Mouse (Mus musculus) stomach, postnatal 0 days (tissue): ENCODE data around the gene Bst2. TPM values are rescaled to one million over a fixed set of nuclear protein-coding genes. Genes with fewer than 3 reads are reported as not detected.
"Not testable (repeated sequence)": the region's sequence is repeated elsewhere in the genome, so short reads cannot be mapped to it uniquely, and the experiment has no call there.

ENCODE experiments used
- ATAC-seq: fragments of 200-750 bp; cut with Nextera tagmentation; 2 replicates; pipeline ENCODE4 v1.8.0; 2017; ENCODE audit not compliant: low FRiP score, low TSS enrichment
- DNase-seq: peaks from one replicate; pipeline ENCODE4 v3.0.0-alpha.2; 2016; ENCODE audit warnings: low spot score
- H3K27ac ChIP-seq: fragments of 300-500 bp; sonication (generic); replicated peaks from 2 replicates; pipeline ENCODE4 v1.5.1; 2014; ENCODE audit warnings: mild to moderate bottlenecking, control low read depth
- H3K27me3 ChIP-seq: fragments of 300-500 bp; sonication (generic); 2 replicates; pipeline ENCODE4 v1.6.1; 2014; ENCODE audit warnings: low read length; ENCODE audit not compliant: control insufficient read depth, insufficient read depth
- H3K36me3 ChIP-seq: fragments of 300-500 bp; sonication (generic); 2 replicates; pipeline ENCODE4 v1.6.1; 2014; ENCODE audit warnings: low read length, mixed read lengths; ENCODE audit not compliant: control insufficient read depth, insufficient read depth
- H3K4me1 ChIP-seq: fragments of 300-500 bp; sonication (generic); replicated peaks from 2 replicates; pipeline ENCODE4 v1.6.1; 2014; ENCODE audit warnings: antibody characterized with exemption; ENCODE audit not compliant: control insufficient read depth, insufficient read depth
- H3K4me2 ChIP-seq: fragments of 300-500 bp; sonication (generic); replicated peaks from 2 replicates; pipeline ENCODE4 v1.6.1; 2014; ENCODE audit warnings: low read depth, mild to moderate bottlenecking, control low read depth, moderate library complexity
- H3K4me3 ChIP-seq: fragments of 300-500 bp; sonication (generic); 2 replicates; pipeline ENCODE4 v1.5.1; 2014; ENCODE audit warnings: low read depth, low read length, control low read depth
- H3K9ac ChIP-seq: fragments of 300-500 bp; sonication (generic); 2 replicates; pipeline ENCODE4 v1.6.1; 2014; ENCODE audit warnings: mild to moderate bottlenecking, low read length, control low read depth, mixed read lengths
- H3K9me3 ChIP-seq: fragments of 300-500 bp; sonication (generic); 2 replicates; pipeline ENCODE4 v1.6.1; 2016; ENCODE audit warnings: low read length; ENCODE audit not compliant: control insufficient read depth
- CTCF ChIP-seq: IDR thresholded peaks from 2 replicates; pipeline ENCODE4 v1.5.1; 2016; ENCODE audit warnings: antibody characterized with exemption, low read depth, mild to moderate bottlenecking, moderate library complexity
- EP300 ChIP-seq: optimal IDR thresholded peaks from 2 replicates; pipeline ENCODE3; 2016; ENCODE audit warnings: antibody characterized with exemption
- WGBS: fragments of 180-500 bp; shearing (Covaris S2); extraction: QIAGEN DNeasy Blood & Tissue Kit; methylation state at CpG from one replicate; pipeline ENCODE4 v1.1.7; 2014; 5-methylcytosine and 5-hydroxymethylcytosine counted together
- polyA plus RNA-seq: library from polyadenylated mRNA; unstranded; fragments of >200 nt; fragmentation: Nextera tagmentation; extraction: Ambion mirVana; gene quantifications from 2 replicates; pipeline ENCODE4 v1.2.1, GENCODE M21; 2015

Gene Bst2
- polyA plus RNA-seq, 1 experiment from 2014 or later: 34.2 TPM

- Histone ChIP-seq H3K27ac (no peak overlapping the region), H3K4me3 (no peak overlapping the region), H3K36me3 (no peaks in the 10 kb centered on the region), H3K4me2 (0 out of 2 replicates have a peak overlapping the region, but pooled peaks have one; percentile 8), H3K9me3 (no peaks in the 10 kb centered on the region), H3K9ac (no peak overlapping the region), H3K4me1 (no peaks in the 10 kb centered on the region), H3K27me3 (no peaks in the 10 kb centered on the region)
- ATAC-seq (peak; percentile 95), DNase-seq (peak; percentile 96)
- TF ChIP-seq CTCF (peak; percentile 99), EP300 (no peak)
- 4% methylated on average over 17 of the region's 17 CpGs for WGBS
These were observed 15.6 kb downstream of the Bst2 start for GRCm38 (mm10) chr8:71521634-71522033.

GRCm38 (mm10) chr8:71519037-71519825 is 18.0 kb downstream of the Bst2 start:
- H3K9me3 ChIP-seq, H3K27me3 ChIP-seq, H3K4me1 ChIP-seq, H3K36me3 ChIP-seq, H3K4me2 ChIP-seq, H3K4me3 ChIP-seq, H3K27ac ChIP-seq, H3K9ac ChIP-seq, ATAC-seq: not testable (repeated sequence)
- 36% methylated on average over 9 of the region's 10 CpGs for WGBS
- peak; percentile 75 for TF ChIP-seq CTCF
- DNase-seq: peak; percentile 71

GRCm38 (mm10) chr8:71516786-71517185 is 20.5 kb downstream of the Bst2 start:
- H3K9me3 ChIP-seq: no peaks in the 10 kb centered on the region
- H3K9ac ChIP-seq: no peak overlapping the region
- no peak overlapping the region for H3K4me3 ChIP-seq
- no peaks in the 10 kb centered on the region for H3K4me1 ChIP-seq
- H3K36me3 ChIP-seq: no peaks in the 10 kb centered on the region
- WGBS: 6% methylated on average over 6 of the region's 6 CpGs
- DNase-seq (no peak), ATAC-seq (no peak)
- H3K27me3 ChIP-seq: no peaks in the 10 kb centered on the region
- TF ChIP-seq EP300: no peak
- no peak for TF ChIP-seq CTCF
- no peak overlapping the region for H3K4me2 ChIP-seq
- H3K27ac ChIP-seq: no peak overlapping the region

GRCm38 (mm10) chr8:71515043-71515442 is 22.2 kb downstream of the Bst2 start:
- DNase-seq (no peak), ATAC-seq (no peak)
- TF ChIP-seq CTCF: peak; percentile 28
- TF ChIP-seq EP300: no peak
- Histone ChIP-seq H3K9me3 (no peaks in the 10 kb centered on the region), H3K4me3 (no peak overlapping the region), H3K27ac (no peak overlapping the region), H3K4me1 (no peaks in the 10 kb centered on the region), H3K9ac (no peak overlapping the region), H3K36me3 (no peaks in the 10 kb centered on the region), H3K4me2 (no peak overlapping the region), H3K27me3 (no peaks in the 10 kb centered on the region)
- 63% methylated on average over 5 of the region's 5 CpGs for WGBS

- H3K36me3 ChIP-seq: no peaks in the 10 kb centered on the region
- H3K27me3 ChIP-seq: 0 out of 2 replicates have a peak, but pooled peaks cover 2% of the 10 kb centered on the region
- 68% methylated on average over 14 of the region's 15 CpGs for WGBS
- no peaks in the 10 kb centered on the region for H3K4me1 ChIP-seq
- no peaks in the 10 kb centered on the region for H3K9me3 ChIP-seq
- no peak overlapping the region for H3K4me3 ChIP-seq
- H3K4me2 ChIP-seq: no peak overlapping the region
- H3K9ac ChIP-seq: no peak overlapping the region
- no peak for ATAC-seq
- no peak for TF ChIP-seq EP300
- peak; percentile 13; the same call in 1 of the 2 replicates for TF ChIP-seq CTCF
- DNase-seq: no peak
- no peak overlapping the region for H3K27ac ChIP-seq
These were observed 24.1 kb downstream of the Bst2 start for GRCm38 (mm10) chr8:71513018-71513754.

GRCm38 (mm10) chr8:71511644-71512043 is 25.6 kb downstream of the Bst2 start, which contains the start of gene Plvap:
TSS of gene Plvap (minus strand) at chr8:71511752.
- Histone ChIP-seq H3K9ac (0 out of 2 replicates have a peak within 1 kb of the TSS, but pooled peaks have one; percentile 27), H3K4me1 (0 out of 2 replicates have a peak, but pooled peaks cover 2% of the 10 kb centered on the region), H3K27ac (no peak within 1 kb of the TSS), H3K9me3 (no peaks in the 10 kb centered on the region), H3K4me2 (no peak within 1 kb of the TSS), H3K4me3 (peak within 1 kb of the TSS; percentile 13; the same call in 1 of the 2 replicates), H3K36me3 (no peaks in the 10 kb centered on the region), H3K27me3 (0 out of 2 replicates have a peak, but pooled peaks cover 5% of the 10 kb centered on the region)
- TF ChIP-seq EP300: no peak
- TF ChIP-seq CTCF: no peak
- 30% methylated on average over 12 of the region's 14 CpGs for WGBS
- ATAC-seq (peak; percentile 48; the same call in 1 of the 2 replicates), DNase-seq (no peak)
